Mouse (Mus musculus) olfactory bulb, adult 2 months (tissue): ENCODE measurements around the gene Fam69a. TPM values are rescaled to one million over a fixed set of nuclear protein-coding genes. Genes with fewer than 3 reads are reported as not detected.
A peak's percentile ranks its signal among the peaks of the same experiment; 100 is the strongest.

Experiments
- H3K27ac ChIP-seq: fragments of 200-500 bp; 2 replicates; pipeline ENCODE4 v1.5.1; 2012; ENCODE audit warnings: low read depth, low read length; ENCODE audit not compliant: insufficient read depth
- H3K4me1 ChIP-seq: fragments of 200-500 bp; 2 replicates; pipeline ENCODE4 v1.6.1; 2012; ENCODE audit warnings: low read length; ENCODE audit not compliant: control insufficient read depth, insufficient read depth
- H3K4me3 ChIP-seq: fragments of 200-500 bp; 2 replicates; pipeline ENCODE4 v1.5.1; 2012; ENCODE audit warnings: mild to moderate bottlenecking, low read depth, low read length, moderate library complexity; ENCODE audit not compliant: insufficient read depth
- CTCF ChIP-seq: fragments of 200-500 bp; IDR thresholded peaks from 2 replicates; pipeline ENCODE4 v1.5.1; 2012; ENCODE audit warnings: low read depth, mild to moderate bottlenecking, low read length, moderate library complexity; ENCODE audit not compliant: insufficient read depth
- POLR2A ChIP-seq: fragments of 200-500 bp; IDR thresholded peaks from 2 replicates; pipeline ENCODE4 v1.6.1; 2012; ENCODE audit warnings: mild to moderate bottlenecking, low read depth, low read length, moderate library complexity; ENCODE audit not compliant: insufficient read depth
- WGBS: fragments of 180-500 bp; shearing (Covaris S2); methylation state at CpG from one replicate; pipeline ENCODE4 v1.1.7; 2018; 5-methylcytosine and 5-hydroxymethylcytosine counted together
- polyA plus RNA-seq: library from polyadenylated mRNA; stranded (reverse); fragments of >200 nt; gene quantifications from 2 replicates; pipeline ENCODE4 v1.2.4, GENCODE M21; 2012; ENCODE audit warnings: low replicate concordance; ENCODE audit not compliant: missing spikeins, insufficient read depth, insufficient read length

The Fam69a gene
- polyA plus RNA-seq, 1 experiment = not detected

GRCm38 (mm10) chr5:107874561-107875260, 112.2 kb downstream of the Fam69a start, which contains the start of gene Evi5:
TSS of gene Evi5 (minus strand) at chr5:107875107.
- no peak within 1 kb of the TSS for H3K4me3 ChIP-seq
- 24% methylated on average over 4 of the region's 4 CpGs for WGBS
- peaks cover 2% of the 10 kb centered on the region; the same call in 1 of the 2 replicates for H3K4me1 ChIP-seq
- H3K27ac ChIP-seq = no peak within 1 kb of the TSS
- TF ChIP-seq CTCF = no peak
- no peak for TF ChIP-seq POLR2A

GRCm38 (mm10) chr5:107873886-107874302, 113.0 kb downstream of the Fam69a start:
- H3K4me3 ChIP-seq = no peak overlapping the region
- 26% methylated on average over 7 of the region's 7 CpGs for WGBS
- no peak for TF ChIP-seq CTCF
- TF ChIP-seq POLR2A = no peak

GRCm38 (mm10) chr5:107873330-107873729, 113.6 kb downstream of the Fam69a start:
- H3K4me1 ChIP-seq = peaks cover 2% of the 10 kb centered on the region; the same call in 1 of the 2 replicates
- WGBS = 74% methylated on average over 6 of the region's 6 CpGs
- no peak overlapping the region for H3K4me3 ChIP-seq
- no peak overlapping the region for H3K27ac ChIP-seq
- no peak for TF ChIP-seq CTCF

More at GRCm38 (mm10) chr5:107873886-107874302, 113.0 kb downstream of the Fam69a start:
- Histone ChIP-seq H3K27ac (no peak overlapping the region), H3K4me1 (peaks cover 2% of the 10 kb centered on the region; the same call in 1 of the 2 replicates)

GRCm38 (mm10) chr5:107869701-107870100, 117.2 kb downstream of the Fam69a start:
- Histone ChIP-seq H3K27ac (no peak overlapping the region), H3K4me3 (no peak overlapping the region), H3K4me1 (peaks cover 2% of the 10 kb centered on the region; the same call in 1 of the 2 replicates)
- 63% methylated on average over 2 of the region's 2 CpGs for WGBS
- TF ChIP-seq CTCF (no peak), POLR2A (no peak)

- H3K4me3 ChIP-seq = peak overlapping the region; percentile 77
- under 1% methylated on average over 58 of the region's 58 CpGs for WGBS
- H3K4me1 ChIP-seq = peaks cover 2% of the 10 kb centered on the region; the same call in 1 of the 2 replicates
- peak; percentile 59; the same call in 1 of the 2 replicates for TF ChIP-seq POLR2A
- TF ChIP-seq CTCF = no peak
- H3K27ac ChIP-seq = 0 out of 2 replicates have a peak overlapping the region, but pooled peaks have one; percentile 16
These were observed 117.9 kb downstream of the Fam69a start for GRCm38 (mm10) chr5:107868905-107869424.

GRCm38 (mm10) chr5:107867970-107868904, 118.6 kb downstream of the Fam69a start:
- TF ChIP-seq POLR2A (no peak), CTCF (no peak)
- under 1% methylated on average over 82 of the region's 82 CpGs for WGBS
- peak overlapping the region; percentile 77 for H3K4me3 ChIP-seq

GRCm38 (mm10) chr5:107866127-107867126, 120.5 kb downstream of the Fam69a start:
- WGBS = 65% methylated on average over 2 of the region's 2 CpGs

More at GRCm38 (mm10) chr5:107867970-107868904, 118.6 kb downstream of the Fam69a start:
- no peaks in the 10 kb centered on the region for H3K4me1 ChIP-seq
- H3K27ac ChIP-seq = 0 out of 2 replicates have a peak overlapping the region, but pooled peaks have one; percentile 16

GRCm38 (mm10) chr5:107863971-107864370, 122.9 kb downstream of the Fam69a start:
- 0 out of 2 replicates have a peak, but pooled peaks cover 2% of the 10 kb centered on the region for H3K4me1 ChIP-seq
- no peak overlapping the region for H3K4me3 ChIP-seq
- WGBS = 87% methylated on average over 3 of the region's 3 CpGs
- H3K27ac ChIP-seq = no peak overlapping the region
- TF ChIP-seq CTCF (no peak), POLR2A (no peak)

More at GRCm38 (mm10) chr5:107866127-107867126, 120.5 kb downstream of the Fam69a start:
- Histone ChIP-seq H3K27ac (no peak overlapping the region), H3K4me1 (0 out of 2 replicates have a peak, but pooled peaks cover under 1% of the 10 kb centered on the region), H3K4me3 (no peak overlapping the region)
- TF ChIP-seq CTCF = no peak
- TF ChIP-seq POLR2A = no peak
